Mouse (Mus musculus): ENCODE data around the gene Gm10722. TPM values are rescaled to one million over a fixed set of nuclear protein-coding genes. Genes with fewer than 3 reads are reported as not detected.
A peak's percentile ranks its signal among the peaks of the same experiment; 100 is the strongest.
"Not testable (repeated sequence)": the region's sequence is repeated elsewhere in the genome, so short reads cannot be mapped to it uniquely, and the experiment has no call there.

Gene Gm10722
- not detected in 2 replicates for polyA plus RNA-seq (2015; fragmentation: Nextera tagmentation; extraction: Ambion mirVana)

DNA sequence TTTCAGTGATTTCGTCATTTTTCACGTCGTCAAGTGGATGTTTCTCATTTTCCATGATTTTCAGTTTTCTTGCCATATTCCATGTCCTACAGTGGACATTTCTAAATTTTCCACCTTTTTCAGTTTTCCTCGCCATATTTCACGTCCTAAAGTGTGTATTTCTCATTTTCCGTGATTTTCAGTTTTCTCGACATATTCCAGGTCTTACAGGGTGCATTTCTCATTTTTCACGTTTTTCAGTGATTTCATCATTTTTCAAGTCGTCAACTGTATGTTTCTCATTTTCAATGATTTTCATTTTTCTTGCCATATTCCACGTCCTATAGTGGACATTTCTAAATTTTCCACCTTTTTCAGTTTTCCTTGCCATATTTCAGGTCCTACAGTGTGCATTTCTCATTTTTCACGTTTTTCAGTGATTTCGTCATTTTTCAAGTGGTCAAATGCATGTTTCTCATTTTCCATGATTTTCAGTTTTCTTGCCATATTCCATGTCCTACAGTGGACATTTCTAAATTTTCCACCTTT is at the start of gene Gm10722:
Gene Gm10722, plus strand, starts transcription at position 478 of the 528 bp plus-strand sequence.
- H3K27ac ChIP-seq; H3K4me1 ChIP-seq; H3K27me3 ChIP-seq; H3K36me3 ChIP-seq; ATAC-seq (ENCODE audit: insufficient number of reproducible peaks, low FRiP score, low TSS enrichment, low read depth); H3K4me2 ChIP-seq; H3K9me3 ChIP-seq; H3K9ac ChIP-seq; H3K4me3 ChIP-seq: not testable (repeated sequence)
- 72% methylated on average over 12 of the region's 12 CpGs for WGBS

DNA sequence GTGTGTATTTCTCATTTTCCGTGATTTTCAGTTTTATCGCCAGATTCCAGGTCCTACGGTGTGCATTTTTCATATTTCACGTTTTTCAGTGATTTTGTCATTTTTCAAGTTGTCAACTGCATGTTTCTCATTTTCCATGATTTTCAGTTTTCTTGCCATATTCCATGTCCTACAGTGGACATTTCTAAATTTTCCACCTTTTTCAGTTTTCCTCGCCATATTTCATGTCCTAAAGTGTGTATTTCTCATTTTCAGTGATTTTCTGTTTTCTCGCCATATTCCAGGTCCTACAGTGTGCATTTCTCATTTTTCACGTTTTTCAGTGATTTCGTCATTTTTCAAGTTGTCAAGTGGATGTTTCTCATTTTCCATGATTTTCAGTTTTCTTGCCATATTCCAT is 284 bp downstream of the Gm10722 start:
- H3K4me1 ChIP-seq; H3K9me3 ChIP-seq; H3K9ac ChIP-seq; H3K27ac ChIP-seq; H3K27me3 ChIP-seq; H3K4me2 ChIP-seq; H3K36me3 ChIP-seq; ATAC-seq (ENCODE audit: insufficient number of reproducible peaks, low FRiP score, low TSS enrichment, low read depth); H3K4me3 ChIP-seq: not testable (repeated sequence)
- WGBS: 64% methylated on average over 8 of the region's 8 CpGs

DNA sequence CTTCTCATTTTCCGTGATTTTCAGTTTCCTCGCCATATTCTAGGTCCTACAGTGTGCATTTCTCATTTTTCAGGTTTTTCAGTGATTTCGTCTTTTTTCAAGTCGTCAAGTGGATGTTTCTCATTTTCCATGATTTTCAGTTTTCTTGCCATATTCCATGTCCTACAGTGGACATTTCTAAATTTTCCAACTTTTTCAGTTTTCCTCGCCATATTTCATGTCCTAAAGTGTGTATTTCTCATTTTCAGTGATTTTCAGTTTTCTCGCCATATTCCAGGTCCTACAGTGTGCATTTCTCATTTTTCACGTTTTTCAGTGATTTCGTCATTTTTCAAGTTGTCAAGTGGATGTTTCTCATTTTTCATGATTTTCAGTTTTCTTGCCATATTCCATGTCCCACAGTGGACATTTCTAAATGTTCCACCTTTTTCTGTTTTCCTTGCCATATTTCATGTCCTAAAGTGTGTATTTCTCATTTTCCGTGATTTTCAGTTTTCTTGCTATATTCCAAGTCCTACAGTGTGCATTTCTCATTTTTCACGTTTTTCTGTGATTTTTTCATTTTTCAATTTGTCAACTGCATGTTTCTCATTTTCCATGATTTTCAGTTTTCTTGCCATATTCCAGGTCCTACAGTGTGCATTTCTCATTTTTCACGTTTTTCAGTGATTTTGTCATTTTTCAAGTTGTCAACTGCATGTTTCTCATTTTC is 1.4 kb downstream of the Gm10722 start:
- not testable (repeated sequence) for H3K9me3 ChIP-seq, H3K27me3 ChIP-seq, H3K4me3 ChIP-seq, H3K27ac ChIP-seq, H3K4me2 ChIP-seq, H3K36me3 ChIP-seq, H3K4me1 ChIP-seq, H3K9ac ChIP-seq
- ATAC-seq (ENCODE audit: insufficient number of reproducible peaks, low FRiP score, low TSS enrichment, low read depth): peak; percentile 89
- 70% methylated on average over 9 of the region's 11 CpGs for WGBS

DNA sequence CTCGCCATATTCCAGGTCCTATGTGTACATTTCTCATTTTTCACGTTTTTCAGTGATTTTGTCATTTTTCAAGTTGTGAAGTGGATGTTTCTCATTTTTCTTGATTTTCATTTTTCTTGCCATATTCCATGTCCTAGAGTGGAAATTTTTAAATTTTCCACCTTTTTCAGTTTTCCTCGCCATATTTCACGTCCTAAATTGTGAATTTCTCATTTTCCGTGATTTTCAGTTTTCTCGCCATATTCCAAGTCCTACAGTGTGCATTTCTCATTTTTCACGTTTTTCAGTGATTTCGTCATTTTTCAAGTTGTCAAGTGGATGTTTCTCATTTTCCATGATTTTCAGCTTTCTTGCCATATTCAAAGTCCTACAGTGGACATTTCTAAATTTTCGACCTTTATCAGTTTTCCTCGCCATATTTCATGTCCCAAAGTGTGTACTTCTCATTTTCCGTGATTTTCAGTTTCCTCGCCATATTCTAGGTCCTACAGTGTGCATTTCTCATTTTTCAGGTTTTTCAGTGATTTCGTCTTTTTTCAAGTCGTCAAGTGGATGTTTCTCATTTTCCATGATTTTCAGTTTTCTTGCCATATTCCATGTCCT is 2.2 kb downstream of the Gm10722 start, which contains the start of gene Gm11168:
Gene Gm11168, plus strand, starts transcription at position 553 of the 603 bp plus-strand sequence.
- H3K9ac ChIP-seq; H3K36me3 ChIP-seq; ATAC-seq (ENCODE audit: insufficient number of reproducible peaks, low FRiP score, low TSS enrichment, low read depth); H3K27ac ChIP-seq; H3K4me3 ChIP-seq; H3K4me1 ChIP-seq; H3K4me2 ChIP-seq; H3K27me3 ChIP-seq; H3K9me3 ChIP-seq: not testable (repeated sequence)
- WGBS: 69% methylated on average over 6 of the region's 14 CpGs

DNA sequence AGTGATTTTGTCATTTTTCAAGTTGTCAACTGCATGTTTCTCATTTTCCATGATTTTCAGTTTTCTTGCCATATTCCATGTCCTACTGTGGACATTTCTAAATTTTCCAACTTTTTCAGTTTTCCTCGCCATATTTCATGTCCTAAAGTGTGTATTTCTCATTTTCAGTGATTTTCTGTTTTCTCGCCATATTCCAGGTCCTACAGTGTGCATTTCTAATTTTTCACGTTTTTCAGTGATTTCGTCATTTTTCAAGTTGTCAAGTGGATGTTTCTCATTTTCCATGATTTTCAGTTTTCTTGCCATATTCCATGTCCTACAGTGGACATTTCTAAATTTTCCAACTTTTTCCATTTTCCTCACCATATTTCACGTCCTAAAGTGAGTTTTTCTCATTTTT is 5.5 kb downstream of the Gm10722 start:
- H3K4me2 ChIP-seq, H3K27ac ChIP-seq: not testable (repeated sequence)
- 81% methylated on average over 1 of the region's 5 CpGs for WGBS

DNA sequence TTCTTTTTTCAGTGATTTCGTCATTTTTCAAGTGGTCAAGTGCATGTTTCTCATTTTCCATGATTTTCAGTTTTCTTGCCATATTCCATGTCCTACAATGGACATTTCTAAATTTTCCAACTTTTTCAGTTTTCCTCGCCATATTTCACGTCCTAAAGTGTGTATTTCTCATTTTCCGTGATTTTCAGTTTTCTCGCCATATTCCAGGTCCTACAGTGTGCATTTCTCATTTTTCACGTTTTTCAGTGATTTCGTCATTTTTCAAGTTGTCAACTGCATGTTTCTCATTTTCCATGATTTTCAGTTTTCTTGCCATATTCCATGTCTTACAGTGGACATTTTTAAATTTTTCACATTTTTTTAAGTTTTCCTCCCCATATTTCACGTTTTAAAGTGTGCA is 5.9 kb downstream of the Gm10722 start:
- WGBS: 72% methylated on average over 8 of the region's 8 CpGs
- H3K4me3 ChIP-seq, H3K9me3 ChIP-seq, H3K4me1 ChIP-seq, H3K4me2 ChIP-seq, H3K36me3 ChIP-seq, H3K27ac ChIP-seq, H3K9ac ChIP-seq, H3K27me3 ChIP-seq: not testable (repeated sequence)
- peak; percentile 74; the same call in 1 of the 2 replicates for ATAC-seq (ENCODE audit: insufficient number of reproducible peaks, low FRiP score, low TSS enrichment, low read depth)

More for the DNA sequence above, 5.5 kb downstream of the Gm10722 start:
- not testable (repeated sequence) for H3K4me3 ChIP-seq; H3K4me1 ChIP-seq; ATAC-seq (ENCODE audit: insufficient number of reproducible peaks, low FRiP score, low TSS enrichment, low read depth); H3K27me3 ChIP-seq; H3K9me3 ChIP-seq; H3K9ac ChIP-seq; H3K36me3 ChIP-seq

DNA sequence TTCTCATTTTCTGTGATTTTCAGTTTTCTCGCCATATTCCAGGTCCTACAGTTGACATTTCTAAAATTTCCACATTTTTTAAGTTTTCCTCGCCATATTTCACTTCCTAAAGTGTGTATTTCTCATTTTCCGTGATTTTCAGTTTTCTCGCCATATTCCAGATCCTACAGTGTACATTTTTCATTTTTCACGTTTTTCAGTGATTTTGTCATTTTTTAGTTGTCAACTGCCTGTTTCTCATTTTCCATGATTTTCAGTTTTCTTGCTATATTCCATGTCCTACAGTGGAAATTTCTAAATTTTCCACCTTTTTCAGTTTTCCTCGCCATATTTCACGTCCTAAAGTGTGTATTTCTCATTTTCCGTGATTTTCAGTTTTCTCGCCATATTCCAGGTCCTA is 6.5 kb downstream of the Gm10722 start:
- H3K4me2 ChIP-seq; H3K36me3 ChIP-seq; H3K27me3 ChIP-seq; H3K9ac ChIP-seq; H3K4me3 ChIP-seq; H3K9me3 ChIP-seq; H3K27ac ChIP-seq; H3K4me1 ChIP-seq; ATAC-seq (ENCODE audit: insufficient number of reproducible peaks, low FRiP score, low TSS enrichment, low read depth): not testable (repeated sequence)
- WGBS: 76% methylated on average over 8 of the region's 9 CpGs

DNA sequence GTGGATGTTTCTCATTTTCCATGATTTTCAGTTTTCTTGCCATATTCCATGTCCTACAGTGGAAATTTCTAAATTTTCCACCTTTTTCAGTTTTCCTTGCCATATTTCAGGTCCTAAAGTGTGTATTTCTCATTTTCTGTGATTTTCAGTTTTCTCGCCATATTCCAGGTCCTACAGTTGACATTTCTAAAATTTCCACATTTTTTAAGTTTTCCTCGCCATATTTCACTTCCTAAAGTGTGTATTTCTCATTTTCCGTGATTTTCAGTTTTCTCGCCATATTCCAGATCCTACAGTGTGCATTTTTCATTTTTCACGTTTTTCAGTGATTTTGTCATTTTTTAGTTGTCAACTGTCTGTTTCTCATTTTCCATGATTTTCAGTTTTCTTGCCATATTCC is 8.6 kb downstream of the Gm10722 start:
- not testable (repeated sequence) for H3K9me3 ChIP-seq, H3K9ac ChIP-seq, H3K4me3 ChIP-seq, H3K36me3 ChIP-seq, H3K4me1 ChIP-seq, H3K27ac ChIP-seq, H3K27me3 ChIP-seq, H3K4me2 ChIP-seq
- ATAC-seq (ENCODE audit: insufficient number of reproducible peaks, low FRiP score, low TSS enrichment, low read depth): peak; percentile 60; the same call in 1 of the 2 replicates
- no CpG with 5 or more reads among the region's 5 CpGs for whole genome bisulfite sequencing

DNA sequence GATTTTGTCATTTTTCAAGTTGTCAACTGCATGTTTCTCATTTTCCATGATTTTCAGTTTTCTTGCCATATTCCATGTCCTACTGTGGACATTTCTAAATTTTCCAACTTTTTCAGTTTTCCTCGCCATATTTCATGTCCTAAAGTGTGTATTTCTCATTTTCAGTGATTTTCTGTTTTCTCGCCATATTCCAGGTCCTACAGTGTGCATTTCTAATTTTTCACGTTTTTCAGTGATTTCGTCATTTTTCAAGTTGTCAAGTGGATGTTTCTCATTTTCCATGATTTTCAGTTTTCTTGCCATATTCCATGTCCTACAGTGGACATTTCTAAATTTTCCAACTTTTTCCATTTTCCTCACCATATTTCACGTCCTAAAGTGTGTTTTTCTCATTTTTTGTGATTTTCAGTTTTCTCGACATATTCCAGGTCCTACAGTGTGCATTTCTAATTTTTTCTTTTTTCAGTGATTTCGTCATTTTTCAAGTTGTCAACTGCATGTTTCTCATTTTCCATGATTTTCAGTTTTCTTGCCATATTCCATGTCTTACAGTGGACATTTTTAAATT is 11.4 kb downstream of the Gm10722 start:
- H3K27me3 ChIP-seq; H3K36me3 ChIP-seq; H3K9me3 ChIP-seq; H3K4me2 ChIP-seq; H3K4me1 ChIP-seq; H3K27ac ChIP-seq; H3K9ac ChIP-seq; ATAC-seq (ENCODE audit: insufficient number of reproducible peaks, low FRiP score, low TSS enrichment, low read depth); H3K4me3 ChIP-seq: not testable (repeated sequence)
- 88% methylated on average over 3 of the region's 7 CpGs for WGBS

DNA sequence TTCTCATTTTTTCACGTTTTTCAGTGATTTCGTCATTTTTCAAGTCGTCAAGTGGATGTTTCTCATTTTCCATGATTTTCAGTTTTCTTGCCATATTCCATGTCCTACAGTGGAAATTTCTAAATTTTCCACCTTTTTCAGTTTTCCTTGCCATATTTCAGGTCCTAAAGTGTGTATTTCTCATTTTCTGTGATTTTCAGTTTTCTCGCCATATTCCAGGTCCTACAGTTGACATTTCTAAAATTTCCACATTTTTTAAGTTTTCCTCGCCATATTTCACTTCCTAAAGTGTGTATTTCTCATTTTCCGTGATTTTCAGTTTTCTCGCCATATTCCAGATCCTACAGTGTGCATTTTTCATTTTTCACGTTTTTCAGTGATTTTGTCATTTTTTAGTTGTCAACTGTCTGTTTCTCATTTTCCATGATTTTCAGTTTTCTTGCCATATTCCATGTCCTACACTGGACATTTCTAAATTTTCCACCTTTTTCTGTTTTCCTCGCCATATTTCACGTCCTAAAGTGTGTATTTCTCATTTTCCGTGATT is 12.1 kb downstream of the Gm10722 start, which contains the start of gene Gm10721:
Gene Gm10721, plus strand, starts transcription at position 408 of the 547 bp plus-strand sequence.
- H3K9ac ChIP-seq, H3K4me2 ChIP-seq, H3K4me3 ChIP-seq, H3K36me3 ChIP-seq, H3K27me3 ChIP-seq, H3K4me1 ChIP-seq, H3K27ac ChIP-seq, H3K9me3 ChIP-seq: not testable (repeated sequence)
- peak; percentile 75 for ATAC-seq (ENCODE audit: insufficient number of reproducible peaks, low FRiP score, low TSS enrichment, low read depth)
- WGBS: no CpG with 5 or more reads among the region's 11 CpGs

DNA sequence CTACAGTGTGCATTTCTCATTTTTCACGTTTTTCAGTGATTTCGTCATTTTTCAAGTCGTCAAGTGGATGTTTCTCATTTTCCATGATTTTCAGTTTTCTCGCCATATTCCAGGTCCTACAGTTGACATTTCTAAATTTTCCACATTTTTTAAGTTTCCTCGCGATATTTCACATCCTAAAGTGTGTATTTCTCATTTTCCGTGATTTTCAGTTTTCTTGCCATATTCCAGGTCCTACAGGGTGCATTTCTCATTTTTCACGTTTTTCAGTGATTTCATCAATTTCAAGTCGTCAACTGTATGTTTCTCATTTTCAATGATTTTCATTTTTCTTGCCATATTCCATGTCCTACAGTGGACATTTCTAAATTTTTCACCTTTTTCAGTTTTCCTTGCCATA is 14.6 kb downstream of the Gm10722 start, which contains the start of gene Gm10720:
Gene Gm10720, plus strand, starts transcription at position 301 of the 400 bp plus-strand sequence.
- ATAC-seq (ENCODE audit: insufficient number of reproducible peaks, low FRiP score, low TSS enrichment, low read depth): not testable (repeated sequence)

DNA sequence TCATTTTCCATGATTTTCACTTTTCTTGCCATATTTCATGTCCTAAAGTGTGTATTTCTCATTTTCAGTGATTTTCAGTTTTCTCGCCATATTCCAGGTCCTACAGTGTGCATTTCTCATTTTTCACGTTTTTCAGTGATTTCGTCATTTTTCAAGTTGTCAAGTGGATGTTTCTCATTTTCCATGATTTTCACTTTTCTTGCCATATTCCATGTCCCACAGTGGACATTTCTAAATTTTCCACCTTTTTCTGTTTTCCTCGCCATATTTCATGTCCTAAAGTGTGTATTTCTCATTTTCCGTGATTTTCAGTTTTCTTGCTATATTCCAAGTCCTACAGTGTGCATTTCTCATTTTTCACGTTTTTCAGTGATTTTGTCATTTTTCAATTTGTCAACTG is 15.2 kb downstream of the Gm10722 start:
- not testable (repeated sequence) for H3K9ac ChIP-seq; H3K9me3 ChIP-seq; H3K27me3 ChIP-seq; H3K36me3 ChIP-seq; H3K27ac ChIP-seq; H3K4me3 ChIP-seq; ATAC-seq (ENCODE audit: insufficient number of reproducible peaks, low FRiP score, low TSS enrichment, low read depth); H3K4me1 ChIP-seq; H3K4me2 ChIP-seq
- 79% methylated on average over 6 of the region's 6 CpGs for WGBS

More for the DNA sequence above, 14.6 kb downstream of the Gm10722 start, which contains the start of gene Gm10720:
- H3K4me2 ChIP-seq, H3K9me3 ChIP-seq, H3K9ac ChIP-seq, H3K27me3 ChIP-seq, H3K4me3 ChIP-seq, H3K27ac ChIP-seq, H3K36me3 ChIP-seq, H3K4me1 ChIP-seq: not testable (repeated sequence)
- WGBS: 70% methylated on average over 5 of the region's 9 CpGs

Measured in limb, embryonic 15.5 days (tissue).